Mouse (Mus musculus): Measurements from ENCODE around the gene Gcnt3. TPM values are rescaled to one million over a fixed set of nuclear protein-coding genes. Genes with fewer than 3 reads are reported as not detected.

Gcnt3 gene
- polyA plus RNA-seq, 1 experiment from 2014 or later, result not detected

Other genes starting within 250 kb of the Gcnt3 start
- 60.1 and 61.4 TPM in 2 replicates for gene Bnip2, start 48.6 kb downstream of the Gcnt3 start, polyA plus RNA-seq (2016; fragmentation: Nextera tagmentation; extraction: Ambion mirVana)
- 170 and 171 TPM in 2 replicates for gene Gtf2a2, start 25.5 kb downstream of the Gcnt3 start, polyA plus RNA-seq (2016; fragmentation: Nextera tagmentation; extraction: Ambion mirVana)
- 0.74 and 0.98 TPM in 2 replicates for gene Fam81a, start 104.5 kb upstream of the Gcnt3 start, polyA plus RNA-seq (2016; fragmentation: Nextera tagmentation; extraction: Ambion mirVana)
- gene Myo1e, start 169.3 kb upstream of the Gcnt3 start, polyA plus RNA-seq (2016; fragmentation: Nextera tagmentation; extraction: Ambion mirVana), result 4.0 and 4.2 TPM in 2 replicates

Data from liver, embryonic 12.5 days (tissue).